Mouse (Mus musculus) E14TG2a.4 (cell line): Measurements from ENCODE around the gene B130006D01Rik.

Experiments used
- CTCF ChIP-seq: conservative IDR thresholded peaks from 2 replicates; pipeline ENCODE4 v1.5.1; 2014; ENCODE audit warnings: low read length
- POU5F1 ChIP-seq: IDR thresholded peaks from 2 replicates; pipeline ENCODE4 v1.6.1; 2014; ENCODE audit warnings: low read length, borderline replicate concordance

DNA sequence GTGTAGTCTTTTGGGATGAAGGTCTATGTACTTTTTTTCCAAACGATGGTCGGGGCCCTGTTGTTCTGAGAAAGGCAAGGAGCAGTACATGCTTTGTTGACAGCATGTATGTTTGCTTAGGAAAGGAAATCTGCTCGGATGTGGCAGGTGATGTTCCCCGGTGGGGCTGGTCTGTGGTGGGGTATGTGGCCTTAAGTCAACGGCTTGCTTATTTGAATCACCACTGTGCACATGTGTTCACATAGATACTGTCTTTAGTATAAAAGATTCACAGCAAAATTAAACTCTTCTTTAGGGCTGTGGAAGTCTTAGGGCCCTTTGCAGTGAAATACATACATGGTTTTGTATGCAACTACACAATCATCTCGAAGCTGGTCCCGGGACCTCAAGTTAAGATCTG lies 9.0 kb upstream of the B130006D01Rik start:
- TF ChIP-seq CTCF (no peak), POU5F1 (no peak)
